7 mouse cellular contexts compared by ENCODE assay signal in the genomic region with DNA sequence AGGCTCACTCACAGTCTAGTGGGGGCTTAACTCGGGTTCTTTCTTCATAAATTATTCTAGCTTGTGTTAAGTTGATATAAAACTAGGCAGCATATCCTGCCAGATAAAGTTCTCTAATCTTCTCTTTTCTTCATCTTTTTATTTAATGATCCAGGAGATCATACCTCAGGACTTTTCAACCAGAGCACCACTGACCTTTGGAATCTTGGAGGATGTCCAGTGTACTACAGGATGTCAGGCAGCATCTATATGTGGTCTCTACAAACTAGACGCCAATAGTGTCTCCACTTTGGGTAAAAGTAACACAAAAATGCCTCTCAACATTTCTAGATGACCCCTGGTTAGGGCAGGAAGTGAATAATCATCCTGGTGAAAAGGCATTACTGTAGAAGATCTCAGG.
"Had no signal": no experiment of that assay in that cellular context is flagged by ENCODE, and none has a peak within 500 bp of the region (broad histone marks: within the 10 kb centered on the region; RNA-seq: fewer than 3 reads in every experiment).

No protein-coding gene starts in this region.

- DNase-seq: lung, adult 2 months; lung, postnatal 14 days; lung, postnatal 36 days; right cerebral cortex, postnatal 14 days; thymus, adult 2 months; thymus, postnatal 25 days; thymus, postnatal 4 days had no signal
